Mouse (Mus musculus) heart, embryonic 16.5 days (tissue): ENCODE results near the gene Gm20388. TPM values are rescaled to one million over a fixed set of nuclear protein-coding genes. Genes with fewer than 3 reads are reported as not detected.
"Not testable (repeated sequence)": the region's sequence is repeated elsewhere in the genome, so short reads cannot be mapped to it uniquely, and the experiment has no call there.

Source experiments
- ATAC-seq: fragments of 200-750 bp; cut with Nextera tagmentation; replicated peaks from 2 replicates; pipeline ENCODE4 v1.8.0; 2017; ENCODE audit warnings: moderate number of reproducible peaks; ENCODE audit not compliant: insufficient read depth, low FRiP score; ENCODE audit errors: extremely low read depth
- H3K27ac ChIP-seq: fragments of 300-500 bp; sonication (generic); 2 replicates; pipeline ENCODE4 v1.5.1; 2014; ENCODE audit warnings: mild to moderate bottlenecking, low read length, control low read depth, moderate library complexity
- H3K27me3 ChIP-seq: fragments of 300-500 bp; sonication (generic); 2 replicates; pipeline ENCODE4 v1.6.1; 2014; ENCODE audit warnings: low read length, mixed read lengths; ENCODE audit not compliant: control insufficient read depth, insufficient read depth
- H3K36me3 ChIP-seq: fragments of 300-500 bp; sonication (generic); 2 replicates; pipeline ENCODE4 v1.6.1; 2014; ENCODE audit not compliant: control insufficient read depth, insufficient read depth
- H3K4me1 ChIP-seq: fragments of 300-500 bp; sonication (generic); 2 replicates; pipeline ENCODE4 v1.6.1; 2014; ENCODE audit warnings: low read length, mixed read lengths; ENCODE audit not compliant: control insufficient read depth, insufficient read depth
- H3K4me2 ChIP-seq: fragments of 300-500 bp; sonication (generic); 2 replicates; pipeline ENCODE4 v1.6.1; 2014; ENCODE audit warnings: low read depth, mild to moderate bottlenecking, control low read depth, low read length
- H3K4me3 ChIP-seq: fragments of 300-500 bp; sonication (generic); 2 replicates; pipeline ENCODE4 v1.5.1; 2014; ENCODE audit warnings: mild to moderate bottlenecking, control low read depth, low read length
- H3K9ac ChIP-seq: fragments of 300-500 bp; sonication (generic); 2 replicates; pipeline ENCODE4 v1.6.1; 2014; ENCODE audit warnings: low read length, control low read depth
- H3K9me3 ChIP-seq: fragments of 300-500 bp; sonication (generic); replicated peaks from 2 replicates; pipeline ENCODE4 v1.6.1; 2016; ENCODE audit warnings: low read length; ENCODE audit not compliant: control insufficient read depth
- WGBS: fragments of 180-500 bp; shearing (Covaris S2); extraction: QIAGEN DNeasy Blood & Tissue Kit; methylation state at CpG from one replicate; pipeline ENCODE4 v1.1.7; 2014; 5-methylcytosine and 5-hydroxymethylcytosine counted together
- polyA plus RNA-seq: library from polyadenylated mRNA; unstranded; fragments of >200 nt; fragmentation: Nextera tagmentation; extraction: Ambion mirVana; gene quantifications from 2 replicates; pipeline ENCODE4 v1.2.1, GENCODE M21; 2015

Gene Gm20388
- polyA plus RNA-seq, 1 experiment from 2014 or later, result 4.5 TPM

- no peaks in the 10 kb centered on the region for H3K36me3 ChIP-seq
- H3K9ac ChIP-seq, result no peak within 1 kb of the TSS
- peak within 1 kb of the TSS; percentile 69 for H3K4me2 ChIP-seq
- peak within 1 kb of the TSS; percentile 42 for H3K4me3 ChIP-seq
- WGBS, result 73% methylated on average over 7 of the region's 7 CpGs
- no peaks in the 10 kb centered on the region for H3K27me3 ChIP-seq
- H3K4me1 ChIP-seq, result peaks cover 3% of the 10 kb centered on the region; the same call in 1 of the 2 replicates
- no peak for ATAC-seq
- no peak within 1 kb of the TSS for H3K27ac ChIP-seq
- H3K9me3 ChIP-seq, result peaks cover 26% of the 10 kb centered on the region
Observed at GRCm38 (mm10) chr8:123423441-123423840, 3512.8 kb downstream of the Gm20388 start, which contains the start of gene Def8. TSS of gene Def8 (plus strand) at chr8:123423527.

- peaks cover 3% of the 10 kb centered on the region; the same call in 1 of the 2 replicates for H3K4me1 ChIP-seq
- no peak overlapping the region for H3K9ac ChIP-seq
- H3K4me2 ChIP-seq, result no peak overlapping the region
- no peak overlapping the region for H3K27ac ChIP-seq
- ATAC-seq, result no peak
- WGBS, result 92% methylated on average over 27 of the region's 27 CpGs
- no peaks in the 10 kb centered on the region for H3K36me3 ChIP-seq
- H3K4me3 ChIP-seq, result no peak overlapping the region
- H3K27me3 ChIP-seq, result no peaks in the 10 kb centered on the region
- peaks cover 47% of the 10 kb centered on the region for H3K9me3 ChIP-seq
Observed at GRCm38 (mm10) chr8:123426511-123427509, 3516.2 kb downstream of the Gm20388 start.

GRCm38 (mm10) chr8:123427639-123428275 lies 3517.1 kb downstream of the Gm20388 start:
- no peak overlapping the region for H3K27ac ChIP-seq
- WGBS, result 92% methylated on average over 24 of the region's 24 CpGs
- no peaks in the 10 kb centered on the region for H3K36me3 ChIP-seq
- H3K4me3 ChIP-seq, result no peak overlapping the region
- no peaks in the 10 kb centered on the region for H3K27me3 ChIP-seq
- H3K9me3 ChIP-seq, result peaks cover 55% of the 10 kb centered on the region
- H3K4me2 ChIP-seq, result no peak overlapping the region
- no peak overlapping the region for H3K9ac ChIP-seq
- no peaks in the 10 kb centered on the region for H3K4me1 ChIP-seq
- ATAC-seq, result no peak

GRCm38 (mm10) chr8:123428343-123428893 lies 3517.8 kb downstream of the Gm20388 start:
- Histone ChIP-seq H3K4me3 (no peak overlapping the region), H3K9me3 (peaks cover 61% of the 10 kb centered on the region), H3K4me2 (no peak overlapping the region), H3K27ac (no peak overlapping the region), H3K27me3 (no peaks in the 10 kb centered on the region), H3K36me3 (no peaks in the 10 kb centered on the region), H3K9ac (no peak overlapping the region), H3K4me1 (no peaks in the 10 kb centered on the region)
- 95% methylated on average over 29 of the region's 29 CpGs for WGBS
- no peak for ATAC-seq

- Histone ChIP-seq H3K9me3 (peaks cover 62% of the 10 kb centered on the region), H3K4me3 (no peak overlapping the region), H3K4me1 (no peaks in the 10 kb centered on the region), H3K4me2 (no peak overlapping the region), H3K27me3 (no peaks in the 10 kb centered on the region), H3K36me3 (no peaks in the 10 kb centered on the region), H3K9ac (no peak overlapping the region), H3K27ac (no peak overlapping the region)
- WGBS, result 93% methylated on average over 23 of the region's 23 CpGs
- ATAC-seq, result no peak
Observed at GRCm38 (mm10) chr8:123428939-123429721, 3518.5 kb downstream of the Gm20388 start.

- H3K4me3 ChIP-seq, H3K4me2 ChIP-seq, H3K27me3 ChIP-seq, H3K36me3 ChIP-seq, ATAC-seq, H3K9ac ChIP-seq, H3K27ac ChIP-seq, H3K4me1 ChIP-seq: not testable (repeated sequence)
- H3K9me3 ChIP-seq, result peaks cover 62% of the 10 kb centered on the region
- WGBS, result 92% methylated on average over 15 of the region's 15 CpGs
Observed at GRCm38 (mm10) chr8:123429722-123430013, 3519.0 kb downstream of the Gm20388 start.

- not testable (repeated sequence) for H3K4me1 ChIP-seq, H3K4me3 ChIP-seq, H3K27me3 ChIP-seq, H3K4me2 ChIP-seq, ATAC-seq, H3K27ac ChIP-seq, H3K9ac ChIP-seq, H3K36me3 ChIP-seq
- 81% methylated on average over 8 of the region's 8 CpGs for WGBS
- peaks cover 61% of the 10 kb centered on the region for H3K9me3 ChIP-seq
Observed at GRCm38 (mm10) chr8:123430936-123431335, 3520.3 kb downstream of the Gm20388 start.

GRCm38 (mm10) chr8:123431616-123432365 lies 3521.2 kb downstream of the Gm20388 start:
- H3K9me3 ChIP-seq, result peaks cover 55% of the 10 kb centered on the region
- no peak overlapping the region for H3K9ac ChIP-seq
- H3K27ac ChIP-seq, result no peak overlapping the region
- no peak for ATAC-seq
- no peaks in the 10 kb centered on the region for H3K27me3 ChIP-seq
- no peak overlapping the region for H3K4me3 ChIP-seq
- H3K4me1 ChIP-seq, result no peaks in the 10 kb centered on the region
- 95% methylated on average over 25 of the region's 25 CpGs for WGBS
- no peak overlapping the region for H3K4me2 ChIP-seq
- H3K36me3 ChIP-seq, result no peaks in the 10 kb centered on the region
